Mouse (Mus musculus) kidney, postnatal 10 days (tissue): ENCODE results near the gene Hist2h2ab.
A peak's percentile ranks its signal among the peaks of the same experiment; 100 is the strongest.
"Not testable (repeated sequence)": the region's sequence is repeated elsewhere in the genome, so short reads cannot be mapped to it uniquely, and the experiment has no call there.

Source experiments
- DNase-seq: peaks from one replicate; pipeline ENCODE4 v3.0.0; 2021; ENCODE audit warnings: mixed read lengths

Gene Hist2h2ab

DNA sequence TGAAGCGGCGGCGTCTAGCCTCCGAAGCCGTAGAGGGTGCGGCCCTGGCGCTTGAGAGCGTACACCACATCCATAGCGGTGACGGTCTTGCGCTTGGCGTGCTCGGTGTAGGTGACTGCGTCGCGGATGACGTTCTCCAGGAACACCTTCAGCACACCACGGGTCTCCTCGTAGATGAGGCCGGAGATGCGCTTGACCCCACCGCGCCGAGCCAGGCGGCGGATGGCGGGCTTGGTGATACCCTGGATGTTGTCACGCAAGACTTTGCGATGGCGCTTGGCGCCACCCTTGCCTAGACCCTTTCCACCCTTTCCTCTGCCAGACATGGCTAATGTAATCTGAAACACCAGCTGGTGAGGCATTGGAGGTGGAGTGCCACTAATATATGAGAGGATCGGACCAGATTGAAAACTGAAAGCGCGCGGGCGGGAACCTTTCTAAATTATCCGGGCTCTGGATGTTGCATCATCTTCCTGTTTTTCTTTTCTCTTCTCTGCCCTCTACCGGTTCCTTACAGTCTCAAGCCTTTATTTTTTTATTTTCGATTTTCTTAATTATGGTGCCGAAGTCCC lies 43.4 kb downstream of the Hist2h2ab start, which contains the start of gene Hist2h4:
TSS of gene Hist2h4 (minus strand) at position 333 of the 572 bp plus-strand sequence.
- DNase-seq = peak; percentile 95

DNA sequence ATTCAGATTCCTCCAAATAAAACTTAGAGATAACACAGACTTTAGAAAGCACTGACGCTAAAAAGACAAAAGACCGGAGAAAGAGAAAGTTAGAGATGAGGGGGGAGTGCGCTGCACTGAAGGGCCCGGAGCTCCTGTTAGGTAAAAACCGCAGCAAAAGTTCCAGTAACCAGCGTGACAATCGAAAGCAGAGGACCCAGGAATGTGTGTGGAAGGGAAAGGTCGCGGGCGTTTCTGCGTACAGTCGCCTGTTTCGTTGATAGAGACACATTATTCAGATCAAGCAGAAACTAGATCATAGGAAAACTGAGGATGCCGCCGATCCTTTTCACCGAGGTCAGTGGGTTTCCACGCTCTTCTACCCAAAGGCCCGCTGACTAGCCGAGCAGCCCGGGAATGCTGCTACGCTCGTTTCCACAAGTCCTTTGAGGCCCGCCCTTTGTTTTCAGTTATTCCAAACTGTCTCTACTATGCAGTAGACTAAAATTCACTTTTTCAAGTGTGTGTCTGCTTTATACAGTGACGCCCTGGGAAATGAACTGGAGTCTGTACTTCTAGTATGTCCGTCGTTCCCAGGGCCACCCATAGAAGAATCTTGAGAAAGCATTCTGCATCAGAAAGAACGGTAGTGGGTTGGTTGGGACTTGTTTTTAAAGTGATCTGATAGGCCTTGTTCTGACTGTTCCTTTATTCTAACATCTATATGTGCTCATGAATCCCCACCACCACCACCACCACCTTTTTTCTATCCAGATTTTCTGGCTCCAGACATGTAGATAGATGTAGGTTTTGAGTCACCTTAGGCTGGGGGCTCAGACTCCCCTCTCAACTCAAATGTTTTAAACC lies 44.1 kb downstream of the Hist2h2ab start:
- peak; percentile 62 for DNase-seq

- no peak for DNase-seq
Observed at GRCm38 (mm10) chr3:96264404-96264949, 44.8 kb downstream of the Hist2h2ab start.

DNA sequence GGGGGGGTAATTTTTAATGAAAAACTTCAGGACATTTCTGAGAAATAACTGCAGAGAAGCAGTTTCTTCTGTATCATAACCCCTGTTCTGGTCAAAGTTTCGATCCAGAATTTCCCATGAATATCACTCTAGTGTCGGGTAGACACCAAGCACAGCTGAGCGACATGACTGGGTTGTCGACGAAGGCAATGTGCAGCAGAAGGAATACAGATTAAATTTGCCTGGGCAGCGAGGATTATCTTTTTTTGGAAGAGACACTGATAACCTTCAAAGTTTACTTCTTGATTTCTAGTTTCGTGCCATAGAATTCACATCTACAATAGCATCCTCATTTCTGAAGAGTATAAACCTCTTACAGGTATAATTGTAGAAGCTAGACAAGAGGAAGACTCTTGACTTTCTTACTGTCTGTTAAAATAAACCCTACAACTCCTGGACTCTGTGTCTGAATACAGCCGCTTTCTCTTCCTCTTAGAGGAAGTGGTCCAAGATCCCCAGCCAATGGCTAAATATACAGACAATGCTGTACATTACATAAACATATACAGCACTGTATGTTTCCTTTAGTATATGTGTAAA lies 46.6 kb downstream of the Hist2h2ab start:
- DNase-seq = no peak

- no peak for DNase-seq
Observed at GRCm38 (mm10) chr3:96267541-96267940, 47.9 kb downstream of the Hist2h2ab start.

GRCm38 (mm10) chr3:96268051-96268775 lies 48.5 kb downstream of the Hist2h2ab start, which contains the start of gene Hist2h3b:
Hist2h3b (plus strand) TSS chr3:96268654.
- DNase-seq = peak; percentile 86

- not testable (repeated sequence) for DNase-seq
Observed at GRCm38 (mm10) chr3:96268776-96269378, 49.2 kb downstream of the Hist2h2ab start.
